ENCODE assay signal across 29 mouse cellular contexts in genomic region chr8:108470269-108470668, GRCm38 (mm10).
DNase-seq lines count a peak whose midpoint lies in the region; ATAC-seq and TF ChIP-seq lines count a peak whose summit lies in the region.
"Had no signal": no experiment of that assay in that cellular context is flagged by ENCODE, and none has a peak within 500 bp of the region (broad histone marks: within the 10 kb centered on the region; RNA-seq: fewer than 3 reads in every experiment).

No protein-coding gene starts in this region.

- no peak for DNase-seq in liver, postnatal 0 days
- DNase-seq in liver (no peak), ES-CJ7 (ENCODE audit: low read depth, low spot score) (peak; percentile 66), WW6 (ENCODE audit: low read depth, low spot score) (peak; percentile 16)
- DNase-seq in ovary, adult 18-20 months (ENCODE audit: low spot score) = no peak
- DNase-seq: adrenal gland, postnatal 14 days; B cell, adult 2 months; cerebellum, adult 11-12 months; cerebellum, adult 9-11 months; embryo, embryonic 11 days; gastrocnemius, postnatal 25 days; heart, postnatal 14 days; kidney, adult 2 months; kidney, postnatal 10 days; layer of hippocampus, adult 9-11 months; lung, adult 18-20 months; lung, postnatal 4 days; midbrain, embryonic 14.5 days had no signal

- ATAC-seq in liver, postnatal 0 days = no peak
- no peak for ATAC-seq in megakaryocyte-erythroid progenitor cell, adult 5-6 weeks (replicated peaks; ENCODE audit: low FRiP score, low TSS enrichment, poor library complexity, severe bottlenecking)
- ATAC-seq: forebrain, embryonic 15.5 days; inflammation-experienced regulatory T-cells, adult 6 months; liver, embryonic 12.5 days; lung, postnatal 0 days had no signal

- 85% methylated on average over 3 of the region's 3 CpGs for WGBS in liver, postnatal 0 days (ENCODE audit: insufficient replicate concordance)

- no peaks in the 10 kb centered on the region for H3K4me1 ChIP-seq in liver, postnatal 0 days (ENCODE audit: insufficient read depth)
- H3K4me1 ChIP-seq: heart, embryonic 13.5 days; liver, embryonic 12.5 days; megakaryocyte, embryonic 14.5 days had no signal

- no peaks in the 10 kb centered on the region for H3K27me3 ChIP-seq in liver, postnatal 0 days (ENCODE audit: insufficient read depth, low read length)
- H3K27me3 ChIP-seq: embryonic facial prominence, embryonic 12.5 days; forebrain, embryonic 15.5 days; heart, embryonic 13.5 days; hindbrain, embryonic 15.5 days; limb, embryonic 13.5 days; liver, embryonic 12.5 days; megakaryocyte, embryonic 14.5 days had no signal

- TF ChIP-seq CTCF in liver, postnatal 0 days (IDR thresholded peaks at IDR 0.05; ENCODE audit: low read depth) = peak; percentile 31; the same call in 1 of the 2 replicates

- H3K36me3 ChIP-seq in liver, postnatal 0 days (replicated peaks; ENCODE audit: insufficient read depth, low read length) = no peaks in the 10 kb centered on the region
- H3K36me3 ChIP-seq: embryonic facial prominence, embryonic 12.5 days; forebrain, embryonic 15.5 days; heart, embryonic 13.5 days; hindbrain, embryonic 10.5 days; hindbrain, embryonic 15.5 days; limb, embryonic 13.5 days; liver, embryonic 12.5 days had no signal

- no peak overlapping the region for H3K4me3 ChIP-seq in liver, postnatal 0 days (ENCODE audit: low read depth, low read length)
- H3K4me3 ChIP-seq: embryonic facial prominence, embryonic 12.5 days; forebrain, embryonic 15.5 days; heart, embryonic 13.5 days; hindbrain, embryonic 10.5 days; hindbrain, embryonic 15.5 days; limb, embryonic 13.5 days; liver, embryonic 12.5 days; megakaryocyte, embryonic 14.5 days had no signal

- no peak overlapping the region for H3K9ac ChIP-seq in liver, postnatal 0 days (replicated peaks)
- H3K9ac ChIP-seq: embryonic facial prominence, embryonic 12.5 days; forebrain, embryonic 15.5 days; heart, embryonic 13.5 days; hindbrain, embryonic 15.5 days; limb, embryonic 13.5 days; liver, embryonic 12.5 days had no signal

- no peak overlapping the region for H3K4me2 ChIP-seq in liver, postnatal 0 days (ENCODE audit: low read depth, low read length)
- H3K4me2 ChIP-seq: embryonic facial prominence, embryonic 12.5 days; forebrain, embryonic 15.5 days; heart, embryonic 13.5 days; hindbrain, embryonic 15.5 days; limb, embryonic 13.5 days; liver, embryonic 12.5 days had no signal

- no peak overlapping the region for H3K27ac ChIP-seq in liver, postnatal 0 days (ENCODE audit: low read depth)
- H3K27ac ChIP-seq: embryonic facial prominence, embryonic 12.5 days; forebrain, embryonic 15.5 days; heart, embryonic 13.5 days; hindbrain, embryonic 10.5 days; hindbrain, embryonic 15.5 days; limb, embryonic 13.5 days; liver, embryonic 12.5 days had no signal

- TF ChIP-seq EP300 in liver, postnatal 0 days (IDR thresholded peaks at IDR 0.05; ENCODE audit: low read depth) = no peak

- H3K9me3 ChIP-seq in liver, postnatal 0 days (ENCODE audit: low read length) = no peaks in the 10 kb centered on the region
- H3K9me3 ChIP-seq: embryonic facial prominence, embryonic 12.5 days; forebrain, embryonic 15.5 days; heart, embryonic 13.5 days; hindbrain, embryonic 10.5 days; hindbrain, embryonic 15.5 days; limb, embryonic 13.5 days; liver, embryonic 12.5 days had no signal

Comparison
In these comparisons a context has a peak if more than half of its experiments do, and no peak if none do; other contexts are left out.
1. DNase-seq: peak in ES-CJ7 (single experiment) and WW6 (single experiment); none in liver, postnatal 0 days (single experiment), liver (single experiment) and ovary, adult 18-20 months (single experiment).